8 mouse cellular contexts compared by ENCODE assay signal in genomic region chr16:35603729-35604522, GRCm38 (mm10).
A peak's percentile ranks its signal among the peaks of the same experiment; 100 is the strongest.
DNase-seq lines count a peak whose midpoint lies in the region; ATAC-seq and TF ChIP-seq lines count a peak whose summit lies in the region.

No protein-coding gene starts in this region.

- no peak for TF ChIP-seq CTCF in left cerebral cortex, adult 2 months (IDR thresholded peaks at IDR 0.05)

- no peaks in the 10 kb centered on the region for H3K9me3 ChIP-seq in forebrain, embryonic 16.5 days (ENCODE audit: control insufficient read depth, low read length)

- intact Hi-C loops in left cerebral cortex, adult 2 months (cut with DNase I), result no loop called here
- intact Hi-C loops in left cerebral cortex, postnatal 4 days (cut with DNase I), result no loop called here

- H3K27ac ChIP-seq in left cerebral cortex, adult 2 months, result no peak overlapping the region
- no peak overlapping the region for H3K27ac ChIP-seq in forebrain, embryonic 16.5 days (ENCODE audit: low read length)

- H3K4me2 ChIP-seq in forebrain, embryonic 16.5 days (ENCODE audit: low read length), result 0 out of 2 replicates have a peak overlapping the region, but pooled peaks have one; percentile 9

- WGBS in forebrain, embryonic 16.5 days, result 35% methylated on average over 20 of the region's 20 CpGs

- H3K9ac ChIP-seq in forebrain, embryonic 16.5 days (replicated peaks; ENCODE audit: low read depth, low read length), result no peak overlapping the region

- peaks cover 57% of the 10 kb centered on the region for H3K4me1 ChIP-seq in forebrain, embryonic 16.5 days (replicated peaks; ENCODE audit: control insufficient read depth, insufficient read depth, low read length)

- no peaks in the 10 kb centered on the region for H3K36me3 ChIP-seq in forebrain, embryonic 16.5 days (ENCODE audit: control insufficient read depth, insufficient read depth)

- H3K4me3 ChIP-seq in left cerebral cortex, adult 2 months, result peak overlapping the region; percentile 19
- H3K4me3 ChIP-seq in forebrain, embryonic 16.5 days (replicated peaks; ENCODE audit: low read length), result no peak overlapping the region

- H3K27me3 ChIP-seq in forebrain, embryonic 16.5 days (replicated peaks; ENCODE audit: control insufficient read depth, insufficient read depth, low read length), result no peaks in the 10 kb centered on the region

- peak; percentile 27; the same call in 1 of the 2 replicates for ATAC-seq in forebrain, embryonic 16.5 days

- peak in 1 of 2 experiments; percentile 53 for DNase-seq in left cerebral cortex, adult 2 months (ENCODE audit: extremely low spot score in 1 of 2, low spot score in 2 of 2)
- no peak for DNase-seq in left cerebral cortex, postnatal 4 days
- DNase-seq in kidney, adult 11 months, result peak; percentile 10
- peak; percentile 73 to 81 for DNase-seq in right cerebral cortex, postnatal 10 days (ENCODE audit: low spot score in 2 of 2)
- no peak for DNase-seq in neural tube, embryonic 10.5 days (ENCODE audit: extremely low spot score, low spot score)
- DNase-seq in MN1 (ENCODE audit: low spot score), result no peak
- no peak for DNase-seq in spleen, postnatal 36 days (ENCODE audit: low spot score in 2 of 2)

Comparison
In these comparisons a context has a peak if more than half of its experiments do, and no peak if none do; other contexts are left out.
1. DNase-seq: peak in kidney, adult 11 months (single experiment) and right cerebral cortex, postnatal 10 days (2 of 2); none in left cerebral cortex, postnatal 4 days (single experiment), neural tube, embryonic 10.5 days (single experiment), MN1 (single experiment) and spleen, postnatal 36 days (0 of 2).